Mouse (Mus musculus): ENCODE results near the gene Abcg1. TPM values are rescaled to one million over a fixed set of nuclear protein-coding genes. Genes with fewer than 3 reads are reported as not detected.

Gene Abcg1
- total and polyA plus RNA-seq, 3 experiments: 2.2 to 4.6 (median 2.2) TPM

GRCm38 (mm10) chr17:31152512-31152911 is 95.0 kb downstream of the Abcg1 start:
- DNase-seq (ENCODE audit: extremely low read depth): no peak
- Histone ChIP-seq H3K36me3 (replicated peaks in 1 of 2; ENCODE audit: control insufficient read depth in 1 of 2, insufficient read depth in 1 of 2, low read length in 1 of 2) (no peaks in the 10 kb centered on the region), H3K4me3 (replicated peaks in 1 of 3; ENCODE audit: low read depth in 2 of 3, low read length in 2 of 3, poor library complexity in 1 of 3) (no peak overlapping the region), H3K4me1 (ENCODE audit: control insufficient read depth in 1 of 2, insufficient read depth in 2 of 2) (no peaks in the 10 kb centered on the region), H3K27me3 (replicated peaks) (peaks cover 58% of the 10 kb centered on the region), H3K27ac (ENCODE audit: insufficient read depth, low read depth) (no peak overlapping the region), H3K9me3 (replicated peaks; ENCODE audit: low read length) (no peaks in the 10 kb centered on the region), H3K79me2 (replicated peaks; ENCODE audit: control insufficient read depth, extremely low read depth, insufficient read depth, poor library complexity, severe bottlenecking) (no peaks in the 10 kb centered on the region), H3K9ac (ENCODE audit: insufficient read depth, low read depth) (no peak overlapping the region), H3K4me2 (ENCODE audit: insufficient read depth, low read depth, poor library complexity, severe bottlenecking) (no peak overlapping the region)
- dilution Hi-C loops (cut with MboI; ENCODE audit: extremely low pct_ligation_motif_present, extremely low pct_unique_long_range_greater_than_20kb, low sequenced_read_pairs): no loop called here
- no peak for TF ChIP-seq MXI1 (IDR thresholded peaks at IDR 0.05; ENCODE audit: low read depth, low read length)
- TF ChIP-seq E2F4 (IDR thresholded peaks at IDR 0.05; ENCODE audit: insufficient replicate concordance, low read depth, low read length): no peak
- TF ChIP-seq BHLHE40 (IDR thresholded peaks at IDR 0.05; ENCODE audit: low read depth, low read length): no peak
- no peak for TF ChIP-seq GABPA (IDR thresholded peaks at IDR 0.05; ENCODE audit: insufficient replicate concordance, low read depth, low read length)
- no peak for TF ChIP-seq IRF4 (IDR thresholded peaks at IDR 0.05; ENCODE audit: low read depth, low read length)
- no peak for TF ChIP-seq CHD1 (IDR thresholded peaks at IDR 0.05; ENCODE audit: low read depth, low read length)
- no peak for TF ChIP-seq JUN (IDR thresholded peaks at IDR 0.05; ENCODE audit: insufficient read depth, low read depth, low read length)
- no peak for TF ChIP-seq ZKSCAN1 (IDR thresholded peaks at IDR 0.05; ENCODE audit: borderline replicate concordance, low read depth, low read length)
- no peak for TF ChIP-seq UBTF (IDR thresholded peaks at IDR 0.05; ENCODE audit: low read depth, low read length)
- no peak for TF ChIP-seq TBP (conservative IDR thresholded peaks at IDR 0.05; ENCODE audit: low read depth, low read length)
- TF ChIP-seq CHD2 (IDR thresholded peaks at IDR 0.05; ENCODE audit: low read length): no peak
- no peak for TF ChIP-seq ETS1 (conservative IDR thresholded peaks at IDR 0.05; ENCODE audit: low read depth, low read length)
- in situ Hi-C loops (cut with MboI; ENCODE audit: low pct_ligation_motif_present, low pct_unique_long_range_greater_than_20kb, low sequenced_read_pairs): no loop called here

- Histone ChIP-seq H3K79me2 (replicated peaks; ENCODE audit: control insufficient read depth, extremely low read depth, insufficient read depth, poor library complexity, severe bottlenecking) (no peaks in the 10 kb centered on the region), H3K27ac (ENCODE audit: insufficient read depth, low read depth) (no peak overlapping the region), H3K9ac (ENCODE audit: insufficient read depth, low read depth) (no peak overlapping the region), H3K4me1 (ENCODE audit: control insufficient read depth in 1 of 2, insufficient read depth in 2 of 2) (no peaks in the 10 kb centered on the region), H3K36me3 (replicated peaks in 1 of 2; ENCODE audit: control insufficient read depth in 1 of 2, insufficient read depth in 1 of 2, low read length in 1 of 2) (no peaks in the 10 kb centered on the region), H3K27me3 (replicated peaks) (peaks cover 55% of the 10 kb centered on the region), H3K9me3 (replicated peaks; ENCODE audit: low read length) (no peaks in the 10 kb centered on the region), H3K4me2 (ENCODE audit: insufficient read depth, low read depth, poor library complexity, severe bottlenecking) (no peak overlapping the region), H3K4me3 (replicated peaks in 1 of 3; ENCODE audit: low read depth in 2 of 3, low read length in 2 of 3, poor library complexity in 1 of 3) (no peak overlapping the region)
- in situ Hi-C loops (cut with MboI; ENCODE audit: low pct_ligation_motif_present, low pct_unique_long_range_greater_than_20kb, low sequenced_read_pairs): no loop called here
- no peak for DNase-seq (ENCODE audit: extremely low read depth)
- dilution Hi-C loops (cut with MboI; ENCODE audit: extremely low pct_ligation_motif_present, extremely low pct_unique_long_range_greater_than_20kb, low sequenced_read_pairs): no loop called here
- TF ChIP-seq HCFC1 (IDR thresholded peaks at IDR 0.05; ENCODE audit: low read depth, low read length) (no peak), TCF12 (IDR thresholded peaks at IDR 0.05; ENCODE audit: low read depth, low read length) (no peak), RAD21 (IDR thresholded peaks at IDR 0.05; ENCODE audit: low read depth, low read length) (no peak), MEF2A (IDR thresholded peaks at IDR 0.05; ENCODE audit: borderline replicate concordance, low read depth, low read length) (no peak), CHD2 (IDR thresholded peaks at IDR 0.05; ENCODE audit: low read length) (no peak)
Observed at GRCm38 (mm10) chr17:31152966-31153499, 95.6 kb downstream of the Abcg1 start.

Measured in CH12.LX (cell line).